Mouse (Mus musculus) urinary bladder, adult 2 months (tissue): ENCODE results near the gene Ankrd65. TPM values are rescaled to one million over a fixed set of nuclear protein-coding genes. Genes with fewer than 3 reads are reported as not detected.

Source experiments
- DNase-seq: peaks from one replicate; pipeline ENCODE4 v3.0.0; 2022; ENCODE audit warnings: low spot score
- polyA plus RNA-seq: library from polyadenylated mRNA; depleted of rRNA; stranded (reverse); fragments of >200 nt; gene quantifications from 2 replicates; pipeline ENCODE4 v1.2.3, GENCODE M21; 2012; rRNA removed

Gene Ankrd65
- polyA plus RNA-seq, 1 experiment, result 0.81 TPM

- no peak for DNase-seq
Measured at GRCm38 (mm10) chr4:155847591-155848352, 57.5 kb downstream of the Ankrd65 start.

GRCm38 (mm10) chr4:155848434-155849095 is 58.3 kb downstream of the Ankrd65 start:
- peak; percentile 18 for DNase-seq

Other genes starting within 250 kb of the Ankrd65 start
- gene Nadk, start 228.1 kb upstream of the Ankrd65 start, polyA plus RNA-seq, result 110 and 118 TPM in 2 replicates
- gene Slc35e2, start 189.0 kb upstream of the Ankrd65 start, polyA plus RNA-seq, result 6.1 and 7.8 TPM in 2 replicates
- gene Cdk11b, start 165.6 kb upstream of the Ankrd65 start, polyA plus RNA-seq, result 35.6 and 61.6 TPM in 2 replicates
- not detected in 2 replicates for gene Gm10563, start 145.0 kb upstream of the Ankrd65 start, polyA plus RNA-seq
- 138 and 226 TPM in 2 replicates for gene Mmp23, start 137.1 kb upstream of the Ankrd65 start, polyA plus RNA-seq
- gene Mib2, start 121.2 kb upstream of the Ankrd65 start, polyA plus RNA-seq, result 51.2 and 56.1 TPM in 2 replicates
- 18.5 and 20.1 TPM in 2 replicates for gene Fndc10, start 96.1 kb upstream of the Ankrd65 start, polyA plus RNA-seq
- gene Ssu72, start 85.6 kb upstream of the Ankrd65 start, polyA plus RNA-seq, result 119 and 148 TPM in 2 replicates
- gene Tmem240, start 55.6 kb upstream of the Ankrd65 start, polyA plus RNA-seq, result 2.7 and 3.3 TPM in 2 replicates
- gene Atad3a, start 29.3 kb upstream of the Ankrd65 start, polyA plus RNA-seq, result 63.3 and 74.8 TPM in 2 replicates
- 29.3 and 32.1 TPM in 2 replicates for gene Vwa1, start 15.7 kb upstream of the Ankrd65 start, polyA plus RNA-seq
- 0.91 and 0.93 TPM in 2 replicates for gene Tmem88b, start 4.6 kb upstream of the Ankrd65 start, polyA plus RNA-seq
- 78.0 and 96.4 TPM in 2 replicates for gene Mrpl20, start 12.4 kb downstream of the Ankrd65 start, polyA plus RNA-seq
- gene Ccnl2, start 22.1 kb downstream of the Ankrd65 start, polyA plus RNA-seq, result 161 and 233 TPM in 2 replicates
- 110 and 122 TPM in 2 replicates for gene Aurkaip1, start 40.8 kb downstream of the Ankrd65 start, polyA plus RNA-seq
- 377 and 402 TPM in 2 replicates for gene Mxra8, start 49.2 kb downstream of the Ankrd65 start, polyA plus RNA-seq
- gene Dvl1, start 57.0 kb downstream of the Ankrd65 start, polyA plus RNA-seq, result 58.9 and 76.5 TPM in 2 replicates
- 0.91 and 1.3 TPM in 2 replicates for gene Tas1r3, start 72.9 kb downstream of the Ankrd65 start, polyA plus RNA-seq
- 17.1 and 18.5 TPM in 2 replicates for gene Cptp, start 79.0 kb downstream of the Ankrd65 start, polyA plus RNA-seq
- gene Ints11, start 79.1 kb downstream of the Ankrd65 start, polyA plus RNA-seq, result 26.5 and 32.3 TPM in 2 replicates
- gene Pusl1, start 101.3 kb downstream of the Ankrd65 start, polyA plus RNA-seq, result 43.7 and 55.5 TPM in 2 replicates
- 23.7 and 29.2 TPM in 2 replicates for gene Acap3, start 101.4 kb downstream of the Ankrd65 start, polyA plus RNA-seq
- gene Ube2j2, start 153.4 kb downstream of the Ankrd65 start, polyA plus RNA-seq, result 55.1 and 63.4 TPM in 2 replicates
- 27.5 and 29.9 TPM in 2 replicates for gene C1qtnf12, start 171.9 kb downstream of the Ankrd65 start, polyA plus RNA-seq
- gene B3galt6, start 202.2 kb downstream of the Ankrd65 start, polyA plus RNA-seq, result 5.3 and 6.1 TPM in 2 replicates
- gene Sdf4, start 202.4 kb downstream of the Ankrd65 start, polyA plus RNA-seq, result 75.8 and 106 TPM in 2 replicates
- 3.0 and 3.9 TPM in 2 replicates for gene Tnfrsf4, start 223.4 kb downstream of the Ankrd65 start, polyA plus RNA-seq
- 2.1 and 3.4 TPM in 2 replicates for gene Tnfrsf18, start 235.7 kb downstream of the Ankrd65 start, polyA plus RNA-seq